In genomic region chr6:31150416-31150815, GRCm38 (mm10) we compare ENCODE assay signal across 17 mouse cellular contexts.
"Had no signal": no experiment of that assay in that cellular context is flagged by ENCODE, and none has a peak within 500 bp of the region (broad histone marks: within the 10 kb centered on the region; RNA-seq: fewer than 3 reads in every experiment).

No protein-coding gene starts in this region.

- DNase-seq: kidney, adult 9 months; kidney, postnatal 36 days; left cerebral cortex, postnatal 4 days; lung, embryonic 14.5 days; lung, postnatal 10 days; lung, postnatal 4 days; right cerebral cortex, postnatal 4 days; spleen, adult 18-20 months; thymus, adult 2 months; thymus, postnatal 25 days had no signal

- H3K4me3 ChIP-seq: limb, embryonic 13.5 days; liver, embryonic 12.5 days; midbrain, embryonic 10.5 days; midbrain, embryonic 15.5 days; neural tube, embryonic 12.5 days; stomach, embryonic 15.5 days had no signal

- H3K4me1 ChIP-seq: liver, embryonic 12.5 days; midbrain, embryonic 15.5 days; neural tube, embryonic 12.5 days; stomach, embryonic 15.5 days had no signal

- H3K9ac ChIP-seq: limb, embryonic 13.5 days; liver, embryonic 12.5 days; lung, embryonic 14.5 days; midbrain, embryonic 15.5 days; neural tube, embryonic 12.5 days; stomach, embryonic 15.5 days had no signal

- H3K4me2 ChIP-seq: limb, embryonic 13.5 days; liver, embryonic 12.5 days; lung, embryonic 14.5 days; midbrain, embryonic 15.5 days; neural tube, embryonic 12.5 days; stomach, embryonic 15.5 days had no signal

- H3K36me3 ChIP-seq: limb, embryonic 13.5 days; liver, embryonic 12.5 days; midbrain, embryonic 10.5 days; midbrain, embryonic 15.5 days; neural tube, embryonic 12.5 days; stomach, embryonic 15.5 days had no signal

- H3K27me3 ChIP-seq: limb, embryonic 13.5 days; liver, embryonic 12.5 days; midbrain, embryonic 15.5 days; neural tube, embryonic 12.5 days; stomach, embryonic 15.5 days had no signal

- H3K27ac ChIP-seq: kidney, postnatal 0 days; limb, embryonic 13.5 days; liver, embryonic 12.5 days; midbrain, embryonic 10.5 days; midbrain, embryonic 15.5 days; neural tube, embryonic 12.5 days; stomach, embryonic 15.5 days had no signal

- ATAC-seq: liver, embryonic 12.5 days; midbrain, embryonic 15.5 days had no signal

- H3K9me3 ChIP-seq: limb, embryonic 13.5 days; liver, embryonic 12.5 days; midbrain, embryonic 10.5 days; midbrain, embryonic 15.5 days; neural tube, embryonic 12.5 days; stomach, embryonic 15.5 days had no signal
